In the genomic region with DNA sequence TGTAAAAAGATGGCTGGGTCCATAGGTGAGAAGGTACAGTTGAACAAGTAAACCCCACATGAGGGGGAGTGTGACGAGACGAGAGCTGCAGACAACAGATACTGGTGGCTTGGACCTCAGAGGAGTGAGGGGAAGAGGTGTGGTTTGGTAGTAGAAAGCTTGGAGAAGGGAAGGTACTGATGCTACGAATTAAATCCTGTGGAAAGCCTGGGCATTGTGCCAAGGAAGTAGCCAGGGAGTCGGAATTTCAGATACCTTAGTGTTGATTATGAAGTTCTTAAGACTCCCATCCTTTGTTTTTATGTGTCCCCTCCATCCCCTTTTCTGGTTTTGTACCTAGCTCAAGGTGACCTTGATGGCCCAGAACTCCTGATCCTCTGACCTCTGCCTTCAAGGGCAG, we compare ENCODE assay signal across 16 mouse cellular contexts.
"Had no signal": no experiment of that assay in that cellular context is flagged by ENCODE, and none has a peak within 500 bp of the region (broad histone marks: within the 10 kb centered on the region; RNA-seq: fewer than 3 reads in every experiment).

No protein-coding gene starts in this region.

- H3K36me3 ChIP-seq: midbrain, embryonic 15.5 days had no signal

- H3K9me3 ChIP-seq: intestine, embryonic 15.5 days; limb, embryonic 12.5 days; liver, embryonic 13.5 days; lung, embryonic 15.5 days; megakaryocyte, embryonic 14.5 days; midbrain, embryonic 15.5 days; stomach, embryonic 15.5 days had no signal

- H3K27ac ChIP-seq: intestine, embryonic 15.5 days; layer of hippocampus, adult 2 months; limb, embryonic 12.5 days; liver, embryonic 13.5 days; lung, embryonic 15.5 days; macrophage; midbrain, embryonic 15.5 days; stomach, embryonic 15.5 days had no signal

- ATAC-seq: intestine, embryonic 15.5 days; midbrain, embryonic 15.5 days had no signal

- H3K27me3 ChIP-seq: intestine, embryonic 15.5 days; limb, embryonic 12.5 days; liver, embryonic 13.5 days; lung, embryonic 15.5 days; megakaryocyte, embryonic 14.5 days; midbrain, embryonic 15.5 days; stomach, embryonic 15.5 days had no signal

- DNase-seq: liver; liver, embryonic 13.5 days; liver, postnatal 0 days; lung, postnatal 14 days; right cerebral cortex, postnatal 4 days; spleen, adult 18-20 months; thymus, postnatal 36 days had no signal

- H3K9ac ChIP-seq: intestine, embryonic 15.5 days; limb, embryonic 12.5 days; liver, embryonic 13.5 days; liver, postnatal 0 days; lung, embryonic 15.5 days; midbrain, embryonic 15.5 days; stomach, embryonic 15.5 days had no signal

- H3K4me1 ChIP-seq: lung, embryonic 15.5 days; megakaryocyte, embryonic 14.5 days; midbrain, embryonic 15.5 days; stomach, embryonic 15.5 days had no signal

- H3K4me3 ChIP-seq: intestine, embryonic 15.5 days; layer of hippocampus, adult 2 months; limb, embryonic 12.5 days; liver, embryonic 13.5 days; lung, embryonic 15.5 days; megakaryocyte, embryonic 14.5 days; midbrain, embryonic 15.5 days; stomach, embryonic 15.5 days had no signal

- H3K4me2 ChIP-seq: intestine, embryonic 15.5 days; limb, embryonic 12.5 days; liver, embryonic 13.5 days; lung, embryonic 15.5 days; midbrain, embryonic 11.5 days; midbrain, embryonic 15.5 days; stomach, embryonic 15.5 days had no signal
